Comparison of ENCODE assay signal across 14 mouse cellular contexts in the genomic region with DNA sequence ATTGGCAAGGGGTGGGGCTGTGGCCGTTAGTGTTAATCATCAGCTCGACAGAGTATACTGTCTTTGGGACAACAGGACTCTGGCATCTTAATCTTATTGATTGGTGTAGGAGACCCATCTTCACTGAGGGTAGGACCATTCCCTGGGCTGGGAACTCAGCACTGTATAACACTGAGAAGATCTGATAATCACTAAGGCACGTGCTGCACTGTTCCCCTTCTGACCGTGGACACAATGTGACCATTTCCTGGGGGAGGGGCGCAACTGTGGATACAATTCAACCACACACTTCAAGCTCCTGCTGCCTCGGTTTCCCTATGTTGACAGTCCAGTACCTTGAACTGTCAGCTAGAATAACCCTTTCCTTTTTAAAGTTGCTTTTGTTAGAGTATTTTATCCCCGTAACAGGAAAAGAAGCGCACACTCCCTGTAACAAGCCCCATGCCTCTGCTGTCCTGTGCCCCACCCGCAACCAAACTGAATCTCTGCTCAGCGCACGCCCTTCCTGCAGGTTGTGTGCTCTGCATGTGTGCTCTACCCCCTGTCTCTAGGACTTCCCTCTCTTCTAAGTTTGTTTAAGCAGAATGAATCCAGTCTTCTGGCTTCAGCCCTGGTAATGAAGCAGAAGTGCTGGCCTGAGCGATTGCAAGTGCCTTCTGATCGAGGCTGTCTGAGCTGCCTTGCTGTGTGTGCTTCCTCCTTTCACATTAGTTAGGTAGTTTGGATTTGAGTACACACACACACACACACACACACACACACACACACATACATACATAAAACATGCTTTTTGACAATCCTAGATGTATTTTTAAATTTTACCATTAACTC. TPM values are rescaled to one million over a fixed set of nuclear protein-coding genes. Genes with fewer than 3 reads are reported as not detected.
DNase-seq lines count a peak whose midpoint lies in the region; ATAC-seq and TF ChIP-seq lines count a peak whose summit lies in the region.
"Had no signal": no experiment of that assay in that cellular context is flagged by ENCODE, and none has a peak within 500 bp of the region (broad histone marks: within the 10 kb centered on the region; RNA-seq: fewer than 3 reads in every experiment).

No protein-coding gene starts in this region.

- no peak for TF ChIP-seq RAD21 in MEL (IDR thresholded peaks at IDR 0.05; ENCODE audit: low read depth, low read length)

- H3K27me3 ChIP-seq in hindbrain, embryonic 15.5 days = no peaks in the 10 kb centered on the region
- no peaks in the 10 kb centered on the region for H3K27me3 ChIP-seq in hindbrain, postnatal 0 days (ENCODE audit: insufficient read depth, low read length)
- no peaks in the 10 kb centered on the region for H3K27me3 ChIP-seq in MEL (ENCODE audit: control insufficient read depth in 1 of 2, insufficient read depth in 2 of 2, low read length in 2 of 2)
- peaks cover under 1% of the 10 kb centered on the region for H3K27me3 ChIP-seq in liver, embryonic 11.5 days (replicated peaks; ENCODE audit: control insufficient read depth, insufficient read depth, low read length)
- H3K27me3 ChIP-seq: midbrain, embryonic 15.5 days; neural tube, embryonic 12.5 days had no signal

- WGBS in hindbrain, embryonic 15.5 days = 76% methylated on average over 13 of the region's 13 CpGs
- 76% methylated on average over 13 of the region's 13 CpGs for WGBS in hindbrain, postnatal 0 days
- WGBS in liver, embryonic 11.5 days = 44% methylated on average over 13 of the region's 13 CpGs

- ATAC-seq in hindbrain, embryonic 15.5 days (ENCODE audit: low FRiP score, low read depth) = 0 out of 2 replicates have a peak, but pooled peaks have one; percentile 30
- ATAC-seq in hindbrain, postnatal 0 days = no peak
- no peak for ATAC-seq in liver, embryonic 11.5 days (replicated peaks; ENCODE audit: low FRiP score)
- peak; percentile 40; the same call in 1 of the 2 replicates for ATAC-seq in neutrophil, adult 5-6 weeks (ENCODE audit: extremely low read depth, insufficient number of reproducible peaks, low FRiP score, poor library complexity, severe bottlenecking)
- ATAC-seq in inflammation-experienced regulatory T-cells, adult 6 months = no peak
- ATAC-seq: activated CD4-positive, CD25-positive, alpha-beta regulatory T cell, adult 4 months; midbrain, embryonic 15.5 days had no signal

- no peak overlapping the region for H3K27ac ChIP-seq in hindbrain, embryonic 15.5 days (replicated peaks)
- H3K27ac ChIP-seq in hindbrain, postnatal 0 days = no peak overlapping the region
- no peak overlapping the region for H3K27ac ChIP-seq in MEL (ENCODE audit: control insufficient read depth, low read depth, low read length)
- H3K27ac ChIP-seq in liver, embryonic 11.5 days (ENCODE audit: low read depth, low read length) = no peak overlapping the region
- H3K27ac ChIP-seq: heart, adult 2 months; midbrain, embryonic 15.5 days; neural tube, embryonic 12.5 days had no signal

- H3K79me2 ChIP-seq in MEL (ENCODE audit: control insufficient read depth, insufficient read depth, low read length, poor library complexity) = no peaks in the 10 kb centered on the region

- no peaks in the 10 kb centered on the region for H3K36me3 ChIP-seq in hindbrain, embryonic 15.5 days
- no peaks in the 10 kb centered on the region for H3K36me3 ChIP-seq in hindbrain, postnatal 0 days (ENCODE audit: insufficient read depth, low read length)
- no peaks in the 10 kb centered on the region for H3K36me3 ChIP-seq in MEL (ENCODE audit: control insufficient read depth in 1 of 2, insufficient read depth in 2 of 2, low read length in 2 of 2)
- no peaks in the 10 kb centered on the region for H3K36me3 ChIP-seq in liver, embryonic 11.5 days (ENCODE audit: control insufficient read depth, insufficient read depth, low read length)
- H3K36me3 ChIP-seq: midbrain, embryonic 15.5 days; neural tube, embryonic 12.5 days had no signal

- TF ChIP-seq CTCF in hindbrain, postnatal 0 days (IDR thresholded peaks at IDR 0.05; ENCODE audit: low read depth) = no peak
- no peak for TF ChIP-seq CTCF in MEL (IDR thresholded peaks at IDR 0.05 in 2 of 3, conservative IDR thresholded peaks at IDR 0.05 in 1 of 3; ENCODE audit: control insufficient read depth in 1 of 3, insufficient read depth in 1 of 3, low read depth in 2 of 3, low read length in 3 of 3, poor library complexity in 1 of 3, severe bottlenecking in 1 of 3)

- no peak for DNase-seq in hindbrain, postnatal 0 days (ENCODE audit: low spot score)
- DNase-seq in MEL (ENCODE audit: low read depth, low spot score) = peak; percentile 39
- no peak for DNase-seq in liver, embryonic 11.5 days (ENCODE audit: low spot score)
- DNase-seq in adrenal gland, postnatal 4 days (ENCODE audit: low spot score in 2 of 2) = no peak
- no peak for DNase-seq in left cerebral cortex, postnatal 14 days (ENCODE audit: low spot score in 2 of 2)
- DNase-seq: cerebellum, adult 8-10 months; heart, adult 2 months; kidney, postnatal 10 days had no signal

- H3K4me2 ChIP-seq in hindbrain, embryonic 15.5 days = no peak overlapping the region
- no peak overlapping the region for H3K4me2 ChIP-seq in hindbrain, postnatal 0 days (ENCODE audit: low read depth, low read length)
- H3K4me2 ChIP-seq in liver, embryonic 11.5 days = peak overlapping the region; percentile 14; the same call in 1 of the 2 replicates
- H3K4me2 ChIP-seq: midbrain, embryonic 15.5 days; neural tube, embryonic 12.5 days had no signal

- peaks cover 7% of the 10 kb centered on the region; the same call in 1 of the 2 replicates for H3K4me1 ChIP-seq in hindbrain, embryonic 15.5 days (replicated peaks)
- no peaks in the 10 kb centered on the region; the same call in 1 of the 2 replicates for H3K4me1 ChIP-seq in hindbrain, postnatal 0 days (ENCODE audit: insufficient read depth, low read length)
- no peaks in the 10 kb centered on the region; a peak in 1 of 4 replicates for H3K4me1 ChIP-seq in MEL (ENCODE audit: control insufficient read depth in 1 of 2, insufficient read depth in 2 of 2, low read length in 2 of 2)
- H3K4me1 ChIP-seq in liver, embryonic 11.5 days (replicated peaks; ENCODE audit: control insufficient read depth, insufficient read depth, low read length) = peaks cover 5% of the 10 kb centered on the region

- H3K9ac ChIP-seq in hindbrain, embryonic 15.5 days = no peak overlapping the region
- no peak overlapping the region for H3K9ac ChIP-seq in hindbrain, postnatal 0 days (replicated peaks; ENCODE audit: low read length)
- no peak overlapping the region for H3K9ac ChIP-seq in MEL (ENCODE audit: control insufficient read depth, low read depth, low read length, poor library complexity, severe bottlenecking)
- no peak overlapping the region for H3K9ac ChIP-seq in liver, embryonic 11.5 days (ENCODE audit: low read depth, low read length)
- H3K9ac ChIP-seq: midbrain, embryonic 15.5 days; neural tube, embryonic 12.5 days had no signal

- no peak for TF ChIP-seq EP300 in MEL (IDR thresholded peaks at IDR 0.05; ENCODE audit: low read depth in 1 of 2, low read length in 2 of 2)

- no peaks in the 10 kb centered on the region for H3K9me3 ChIP-seq in hindbrain, embryonic 15.5 days
- no peaks in the 10 kb centered on the region for H3K9me3 ChIP-seq in hindbrain, postnatal 0 days (ENCODE audit: low read length)
- H3K9me3 ChIP-seq in MEL (replicated peaks; ENCODE audit: insufficient read depth, low read length) = no peaks in the 10 kb centered on the region
- H3K9me3 ChIP-seq in liver, embryonic 11.5 days (ENCODE audit: control insufficient read depth, low read length) = no peaks in the 10 kb centered on the region
- H3K9me3 ChIP-seq: midbrain, embryonic 15.5 days; neural tube, embryonic 12.5 days had no signal

- no peak overlapping the region for H3K4me3 ChIP-seq in hindbrain, embryonic 15.5 days
- no peak overlapping the region for H3K4me3 ChIP-seq in hindbrain, postnatal 0 days (ENCODE audit: low read length)
- no peak overlapping the region for H3K4me3 ChIP-seq in MEL (ENCODE audit: control insufficient read depth in 1 of 2, insufficient read depth in 1 of 2, low read depth in 2 of 2, low read length in 2 of 2)
- no peak overlapping the region for H3K4me3 ChIP-seq in liver, embryonic 11.5 days (ENCODE audit: low read depth, low read length)
- H3K4me3 ChIP-seq: heart, adult 2 months; midbrain, embryonic 15.5 days; neural tube, embryonic 12.5 days had no signal

- intact Hi-C loops in left cerebral cortex, postnatal 14 days (cut with DNase I) = no loop called here

- TF ChIP-seq POLR2A in MEL (IDR thresholded peaks at IDR 0.05; ENCODE audit: control insufficient read depth in 1 of 2, insufficient read depth in 1 of 2, low read depth in 1 of 2, low read length in 2 of 2, poor library complexity in 1 of 2) = no peak

TF ChIP-seq in MEL, 35 proteins besides CTCF, POLR2A, EP300 and RAD21 (continues in another document):
- TF ChIP-seq SMC3 (IDR thresholded peaks at IDR 0.05; ENCODE audit: low read depth, low read length) = no peak
- no peak for TF ChIP-seq KAT2A (conservative IDR thresholded peaks at IDR 0.05; ENCODE audit: low read depth, low read length)
- no peak for TF ChIP-seq TBP (IDR thresholded peaks at IDR 0.05; ENCODE audit: low read depth, low read length)
- TF ChIP-seq TCF12 (IDR thresholded peaks at IDR 0.05; ENCODE audit: low read depth, low read length) = no peak
- no peak for TF ChIP-seq MAFK (IDR thresholded peaks at IDR 0.05; ENCODE audit: borderline replicate concordance, low read depth, low read length)
- TF ChIP-seq MYC (IDR thresholded peaks at IDR 0.05; ENCODE audit: low read depth, low read length) = no peak
- no peak for TF ChIP-seq HCFC1 (IDR thresholded peaks at IDR 0.05; ENCODE audit: low read depth, low read length)
- no peak for TF ChIP-seq MAX (IDR thresholded peaks at IDR 0.05; ENCODE audit: low read length)
- no peak for TF ChIP-seq MYB (IDR thresholded peaks at IDR 0.05; ENCODE audit: low read depth, low read length)
- no peak for TF ChIP-seq ZC3H11A (IDR thresholded peaks at IDR 0.05; ENCODE audit: low read depth, low read length)
- peak; percentile 34; the same call in 1 of the 2 replicates for TF ChIP-seq USF1 (IDR thresholded peaks at IDR 0.05; ENCODE audit: low read depth, low read length)
- no peak for TF ChIP-seq MXI1 (IDR thresholded peaks at IDR 0.05; ENCODE audit: low read depth, low read length)

RNA-seq across cellular contexts. Expression of a gene that starts 55.1 kb away (rescaled TPM):
- 8.4 and 9.1 TPM in 2 replicates for polyA plus RNA-seq in hindbrain, embryonic 15.5 days (2015; fragmentation: Nextera tagmentation; extraction: Ambion mirVana)
- 12.8 and 13.3 TPM in 2 replicates for total RNA-seq in hindbrain, postnatal 0 days (2014; rRNA removed)
- 6.5 and 7.1 TPM in 2 replicates for polyA plus RNA-seq in hindbrain, postnatal 0 days (2015; fragmentation: Nextera tagmentation; extraction: Ambion mirVana)
- total RNA-seq in MEL (2012; rRNA removed) = 5.4 and 6.2 TPM in 2 replicates
- 1 to 10 TPM in 1 of 2 experiments, not detected in 1; 9.4 TPM for polyA plus RNA-seq in MEL (2012; ENCODE audit: insufficient read depth in 1 of 2, insufficient read length in 2 of 2, low read depth in 1 of 2, low replicate concordance in 2 of 2, missing spikeins in 1 of 2)
- polyA plus RNA-seq in liver, embryonic 11.5 days (2014; fragmentation: Nextera tagmentation; extraction: Ambion mirVana) = 7.5 and 8.7 TPM in 2 replicates
- 26.2 and 29.7 TPM in 2 replicates for total RNA-seq in neutrophil, adult 5-6 weeks (2017)
- 10 to 100 TPM; 22.6 to 23.1 TPM for total RNA-seq in adrenal gland, postnatal 4 days (2021)
- 1 to 10 TPM; 3.5 to 7.0 (median 6.7) TPM for polyA plus RNA-seq in inflammation-experienced regulatory T-cells, adult 6 months (2017; shearing (Covaris generic))
- 10 to 100 TPM in 1 of 2 experiments, 1 to 10 TPM in 1; 9.4 to 10.7 TPM for total RNA-seq in left cerebral cortex, postnatal 14 days (2021)

Comparison
In these comparisons a context has a peak if more than half of its experiments do, and no peak if none do; other contexts are left out.
1. ATAC-seq: peak in hindbrain, embryonic 15.5 days (single experiment) and neutrophil, adult 5-6 weeks (single experiment); none in hindbrain, postnatal 0 days (single experiment), liver, embryonic 11.5 days (single experiment) and inflammation-experienced regulatory T-cells, adult 6 months (single experiment).